Mouse (Mus musculus): Measurements from ENCODE around the gene Agpat2. TPM values are rescaled to one million over a fixed set of nuclear protein-coding genes. Genes with fewer than 3 reads are reported as not detected.
A peak's percentile ranks its signal among the peaks of the same experiment; 100 is the strongest.

Gene Agpat2
- polyA plus RNA-seq, 1 experiment from 2014 or later = 65.7 TPM

DNA sequence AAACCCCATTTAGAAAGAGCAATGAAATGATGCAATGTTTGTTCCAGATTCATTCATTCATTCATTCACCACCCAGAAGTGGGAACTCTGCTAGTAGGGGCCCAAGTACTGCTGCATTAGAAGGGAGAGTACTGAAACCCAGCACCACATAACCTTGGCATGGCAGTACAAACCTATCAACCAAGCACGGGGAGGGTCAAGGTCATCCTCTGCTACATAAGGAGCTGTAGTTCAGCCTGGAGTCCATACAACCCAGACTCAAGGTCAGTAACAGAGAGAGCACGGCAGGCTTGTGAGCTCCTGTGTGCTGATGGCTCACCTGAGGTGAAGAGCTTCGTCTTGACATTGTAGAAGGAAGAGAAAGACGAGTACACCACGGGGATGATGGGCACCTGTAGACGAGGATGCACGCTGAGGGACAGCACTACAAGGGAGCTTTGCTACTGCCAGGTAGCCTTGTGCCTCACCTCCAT lies 9.7 kb downstream of the Agpat2 start:
- H3K27ac ChIP-seq (ENCODE audit: low read length) = peak overlapping the region; percentile 30
- H3K4me1 ChIP-seq (ENCODE audit: control insufficient read depth, low read depth, low read length) = peaks cover 20% of the 10 kb centered on the region
- H3K27me3 ChIP-seq (ENCODE audit: control insufficient read depth, insufficient read depth, low read depth, low read length) = no peaks in the 10 kb centered on the region
- WGBS (ENCODE audit: insufficient replicate concordance) = 67% methylated on average over 7 of the region's 7 CpGs
- ATAC-seq (ENCODE audit: low read depth) = no peak
- no peak overlapping the region for H3K4me3 ChIP-seq (ENCODE audit: low read depth, low read length)
- no peak overlapping the region for H3K9ac ChIP-seq (ENCODE audit: low read depth, low read length)
- H3K36me3 ChIP-seq (ENCODE audit: control insufficient read depth, insufficient read depth) = peaks cover 9% of the 10 kb centered on the region
- H3K4me2 ChIP-seq (ENCODE audit: low read depth, low read length) = no peak overlapping the region
- H3K9me3 ChIP-seq (replicated peaks; ENCODE audit: control insufficient read depth, low read length) = no peaks in the 10 kb centered on the region

DNA sequence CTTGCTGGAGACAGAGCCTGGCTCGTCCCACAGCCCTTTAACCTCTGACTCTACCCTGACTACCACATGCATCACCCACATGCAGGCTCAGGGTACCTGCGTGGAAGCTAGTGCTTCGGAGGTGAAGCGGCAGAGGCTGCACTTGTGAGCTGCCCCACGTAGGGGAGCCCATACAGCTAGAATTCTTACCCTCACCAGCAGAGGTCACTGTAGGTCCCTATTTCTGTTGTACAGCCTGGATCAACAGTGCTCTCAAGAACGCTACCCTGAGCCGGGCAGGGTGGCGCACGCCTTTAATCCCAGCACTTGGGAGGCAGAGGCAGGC lies 10.2 kb downstream of the Agpat2 start:
- peaks cover 9% of the 10 kb centered on the region for H3K36me3 ChIP-seq (ENCODE audit: control insufficient read depth, insufficient read depth)
- no peaks in the 10 kb centered on the region for H3K9me3 ChIP-seq (replicated peaks; ENCODE audit: control insufficient read depth, low read length)
- no peak overlapping the region for H3K4me2 ChIP-seq (ENCODE audit: low read depth, low read length)
- 0 out of 2 replicates have a peak, but pooled peaks have one; percentile 20 for ATAC-seq (ENCODE audit: low read depth)
- 34% methylated on average over 9 of the region's 9 CpGs for WGBS (ENCODE audit: insufficient replicate concordance)
- H3K9ac ChIP-seq (ENCODE audit: low read depth, low read length) = no peak overlapping the region
- H3K27ac ChIP-seq (ENCODE audit: low read length) = no peak overlapping the region
- peaks cover 19% of the 10 kb centered on the region for H3K4me1 ChIP-seq (ENCODE audit: control insufficient read depth, low read depth, low read length)
- H3K4me3 ChIP-seq (ENCODE audit: low read depth, low read length) = no peak overlapping the region
- H3K27me3 ChIP-seq (ENCODE audit: control insufficient read depth, insufficient read depth, low read depth, low read length) = no peaks in the 10 kb centered on the region

DNA sequence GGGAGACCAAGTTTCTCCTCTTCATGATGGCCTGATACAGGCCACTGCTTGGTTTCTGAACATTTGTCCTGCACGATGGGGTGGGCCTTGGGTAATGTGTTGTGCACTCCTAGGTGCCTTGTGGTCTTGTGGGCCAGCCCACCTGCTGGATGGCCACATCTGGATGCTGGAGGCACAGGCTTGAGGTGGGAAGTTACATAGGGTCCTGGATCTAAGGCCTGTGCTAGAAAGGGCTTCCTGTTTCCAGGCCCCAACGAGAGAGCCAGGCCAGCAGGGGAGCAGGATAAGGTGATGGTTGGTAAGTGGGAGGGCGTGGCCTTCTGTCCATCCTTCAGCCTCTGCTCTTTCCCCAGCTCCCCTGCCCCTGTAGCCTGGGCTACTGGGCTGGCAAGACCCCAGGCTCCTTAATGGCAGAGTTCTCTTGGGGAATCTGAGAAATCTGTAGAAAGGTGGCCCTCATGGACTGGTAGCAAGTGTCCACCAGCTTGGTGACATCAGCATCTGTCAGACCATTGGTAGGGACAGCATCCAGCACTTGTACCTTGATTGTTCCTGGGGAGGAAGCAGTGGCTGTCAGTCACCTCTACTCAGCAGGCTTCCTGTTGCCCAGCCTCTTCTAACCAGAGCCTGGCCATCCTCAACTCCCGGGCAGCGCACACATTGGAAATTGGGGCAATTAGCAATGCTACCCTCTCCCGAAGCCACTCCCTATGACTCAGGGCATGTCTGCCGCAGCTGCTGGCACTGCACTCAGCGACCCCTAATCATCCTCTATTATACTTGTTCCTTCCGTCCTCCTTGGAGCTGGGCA lies 10.8 kb downstream of the Agpat2 start:
- H3K9me3 ChIP-seq (replicated peaks; ENCODE audit: control insufficient read depth, low read length) = no peaks in the 10 kb centered on the region
- no peak overlapping the region for H3K4me3 ChIP-seq (ENCODE audit: low read depth, low read length)
- H3K4me1 ChIP-seq (ENCODE audit: control insufficient read depth, low read depth, low read length) = peaks cover 17% of the 10 kb centered on the region
- H3K4me2 ChIP-seq (ENCODE audit: low read depth, low read length) = no peak overlapping the region
- no peak for ATAC-seq (ENCODE audit: low read depth)
- H3K27me3 ChIP-seq (ENCODE audit: control insufficient read depth, insufficient read depth, low read depth, low read length) = no peaks in the 10 kb centered on the region
- peaks cover 9% of the 10 kb centered on the region for H3K36me3 ChIP-seq (ENCODE audit: control insufficient read depth, insufficient read depth)
- WGBS (ENCODE audit: insufficient replicate concordance) = 56% methylated on average over 9 of the region's 9 CpGs
- no peak overlapping the region for H3K9ac ChIP-seq (ENCODE audit: low read depth, low read length)
- H3K27ac ChIP-seq (ENCODE audit: low read length) = no peak overlapping the region

DNA sequence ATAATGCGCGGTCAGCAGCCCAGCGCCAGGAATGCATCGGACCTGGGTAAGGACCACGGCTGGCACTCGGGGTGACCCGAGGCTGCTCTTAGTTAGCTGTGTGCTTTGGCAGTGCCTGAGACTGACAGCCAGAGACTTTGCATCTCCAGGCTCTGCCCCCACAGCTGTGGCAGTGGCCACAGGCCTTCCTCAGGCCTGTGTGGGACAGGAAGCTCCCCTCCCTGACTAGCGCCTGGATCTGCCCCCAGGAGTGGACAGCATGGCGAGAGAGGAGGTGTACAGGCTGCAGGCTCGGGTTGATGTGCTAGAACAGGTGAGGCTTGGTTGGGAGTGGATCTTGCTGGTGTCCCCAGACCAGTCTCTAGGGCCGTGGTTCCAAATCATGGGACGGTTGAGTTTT lies 12.8 kb downstream of the Agpat2 start:
- Histone ChIP-seq H3K4me3 (ENCODE audit: low read depth, low read length) (no peak overlapping the region), H3K9ac (ENCODE audit: low read depth, low read length) (no peak overlapping the region), H3K9me3 (replicated peaks; ENCODE audit: control insufficient read depth, low read length) (no peaks in the 10 kb centered on the region), H3K27ac (ENCODE audit: low read length) (no peak overlapping the region), H3K36me3 (ENCODE audit: control insufficient read depth, insufficient read depth) (peaks cover 9% of the 10 kb centered on the region), H3K4me1 (ENCODE audit: control insufficient read depth, low read depth, low read length) (peaks cover 27% of the 10 kb centered on the region), H3K27me3 (ENCODE audit: control insufficient read depth, insufficient read depth, low read depth, low read length) (no peaks in the 10 kb centered on the region), H3K4me2 (ENCODE audit: low read depth, low read length) (no peak overlapping the region)
- ATAC-seq (ENCODE audit: low read depth) = no peak
- WGBS (ENCODE audit: insufficient replicate concordance) = 66% methylated on average over 12 of the region's 12 CpGs

DNA sequence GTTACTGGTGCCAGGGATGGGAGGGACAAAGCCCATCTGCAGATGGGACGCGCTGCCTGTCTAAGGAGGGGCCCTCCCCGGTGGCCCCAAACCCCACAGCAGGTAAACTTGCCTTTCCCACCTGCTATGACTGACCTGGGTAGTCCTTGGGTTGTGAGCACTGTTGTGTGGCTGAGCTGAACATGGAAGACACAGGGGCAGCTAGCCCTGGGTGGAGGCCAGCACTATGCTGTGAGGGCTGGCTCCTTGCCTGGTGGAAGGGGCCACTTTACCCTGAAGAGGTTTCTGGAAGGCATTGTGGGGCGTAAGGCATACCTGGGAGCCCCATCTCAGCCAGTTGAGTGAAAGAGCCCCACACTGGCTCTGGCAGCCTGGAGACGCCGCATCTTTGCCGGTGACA lies 13.3 kb downstream of the Agpat2 start:
- WGBS (ENCODE audit: insufficient replicate concordance) = 76% methylated on average over 7 of the region's 7 CpGs
- H3K4me3 ChIP-seq (ENCODE audit: low read depth, low read length) = no peak overlapping the region
- no peak overlapping the region for H3K4me2 ChIP-seq (ENCODE audit: low read depth, low read length)
- H3K4me1 ChIP-seq (ENCODE audit: control insufficient read depth, low read depth, low read length) = peaks cover 27% of the 10 kb centered on the region
- no peaks in the 10 kb centered on the region for H3K9me3 ChIP-seq (replicated peaks; ENCODE audit: control insufficient read depth, low read length)
- H3K9ac ChIP-seq (ENCODE audit: low read depth, low read length) = no peak overlapping the region
- no peak overlapping the region for H3K27ac ChIP-seq (ENCODE audit: low read length)
- peaks cover 9% of the 10 kb centered on the region for H3K36me3 ChIP-seq (ENCODE audit: control insufficient read depth, insufficient read depth)
- H3K27me3 ChIP-seq (ENCODE audit: control insufficient read depth, insufficient read depth, low read depth, low read length) = no peaks in the 10 kb centered on the region
- ATAC-seq (ENCODE audit: low read depth) = no peak

DNA sequence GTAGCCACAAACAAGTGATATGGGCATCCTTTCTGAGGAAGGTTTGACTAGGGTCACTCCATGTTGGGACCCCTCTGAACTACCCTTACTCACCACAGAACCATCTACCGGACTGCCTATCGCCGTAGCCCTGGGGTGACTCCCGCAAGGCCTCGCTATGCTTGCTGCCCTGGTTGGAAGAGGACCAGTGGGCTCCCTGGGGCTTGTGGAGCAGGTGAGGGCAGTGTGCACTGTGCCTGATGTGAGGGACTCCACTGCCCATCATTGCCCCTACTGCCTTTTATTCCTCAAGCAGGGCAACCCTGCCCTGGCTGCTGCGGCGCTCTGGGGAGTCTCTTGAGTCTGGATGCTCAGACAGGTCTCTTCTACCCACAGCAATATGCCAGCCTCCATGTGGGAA lies 13.9 kb downstream of the Agpat2 start:
- Histone ChIP-seq H3K36me3 (ENCODE audit: control insufficient read depth, insufficient read depth) (peaks cover 9% of the 10 kb centered on the region), H3K27ac (ENCODE audit: low read length) (no peak overlapping the region), H3K9ac (ENCODE audit: low read depth, low read length) (no peak overlapping the region), H3K27me3 (ENCODE audit: control insufficient read depth, insufficient read depth, low read depth, low read length) (no peaks in the 10 kb centered on the region), H3K9me3 (replicated peaks; ENCODE audit: control insufficient read depth, low read length) (no peaks in the 10 kb centered on the region), H3K4me3 (ENCODE audit: low read depth, low read length) (no peak overlapping the region), H3K4me1 (ENCODE audit: control insufficient read depth, low read depth, low read length) (peaks cover 21% of the 10 kb centered on the region), H3K4me2 (ENCODE audit: low read depth, low read length) (no peak overlapping the region)
- 85% methylated on average over 7 of the region's 7 CpGs for WGBS (ENCODE audit: insufficient replicate concordance)
- ATAC-seq (ENCODE audit: low read depth) = no peak

DNA sequence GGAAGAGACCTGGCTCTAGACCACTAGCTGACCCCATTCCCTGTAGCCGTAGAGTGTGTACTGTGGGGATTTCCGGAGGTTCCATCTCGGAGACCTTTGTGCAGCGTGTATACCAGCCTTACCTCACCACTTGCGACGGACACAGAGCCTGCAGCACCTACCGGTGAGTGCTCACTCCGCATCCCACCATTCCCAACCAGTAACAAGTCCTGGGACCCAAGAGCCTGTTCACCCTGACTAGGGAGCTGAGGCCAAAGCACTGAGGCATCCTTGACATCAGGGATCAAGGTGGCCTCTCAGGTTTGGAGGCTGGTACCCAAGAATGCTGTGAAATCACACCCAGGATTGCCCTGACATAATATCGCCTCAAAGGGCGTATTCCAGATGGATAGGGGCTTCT lies 14.9 kb downstream of the Agpat2 start:
- WGBS (ENCODE audit: insufficient replicate concordance) = 80% methylated on average over 10 of the region's 10 CpGs
- Histone ChIP-seq H3K4me3 (ENCODE audit: low read depth, low read length) (no peak overlapping the region), H3K9me3 (replicated peaks; ENCODE audit: control insufficient read depth, low read length) (no peaks in the 10 kb centered on the region), H3K4me2 (ENCODE audit: low read depth, low read length) (no peak overlapping the region), H3K9ac (ENCODE audit: low read depth, low read length) (no peak overlapping the region), H3K27ac (ENCODE audit: low read length) (no peak overlapping the region), H3K4me1 (ENCODE audit: control insufficient read depth, low read depth, low read length) (peaks cover 15% of the 10 kb centered on the region), H3K27me3 (ENCODE audit: control insufficient read depth, insufficient read depth, low read depth, low read length) (no peaks in the 10 kb centered on the region), H3K36me3 (ENCODE audit: control insufficient read depth, insufficient read depth) (peaks cover 9% of the 10 kb centered on the region)
- ATAC-seq (ENCODE audit: low read depth) = no peak

DNA sequence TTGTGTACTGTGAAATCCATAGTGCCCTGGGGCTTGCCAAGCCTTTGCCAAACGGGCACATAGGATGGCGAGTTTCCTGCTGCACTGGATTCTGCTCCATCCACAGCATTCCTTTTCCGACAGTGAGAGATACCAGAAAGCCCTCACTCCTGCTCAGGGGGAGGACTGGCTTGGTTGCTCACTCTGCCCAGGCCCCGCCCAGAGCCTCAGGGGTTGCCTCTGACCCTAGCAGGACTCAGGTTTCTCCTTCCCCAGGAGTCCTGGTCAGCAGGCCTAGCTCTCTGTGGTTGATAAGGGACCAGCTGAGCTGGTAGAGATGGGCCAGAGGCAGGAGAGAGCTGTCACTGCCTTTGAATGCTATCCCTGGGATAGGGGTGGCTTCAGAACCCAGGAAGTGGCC lies 15.6 kb downstream of the Agpat2 start:
- Histone ChIP-seq H3K4me2 (ENCODE audit: low read depth, low read length) (no peak overlapping the region), H3K9ac (ENCODE audit: low read depth, low read length) (no peak overlapping the region), H3K27me3 (ENCODE audit: control insufficient read depth, insufficient read depth, low read depth, low read length) (no peaks in the 10 kb centered on the region), H3K4me3 (ENCODE audit: low read depth, low read length) (no peak overlapping the region), H3K9me3 (replicated peaks; ENCODE audit: control insufficient read depth, low read length) (no peaks in the 10 kb centered on the region), H3K4me1 (ENCODE audit: control insufficient read depth, low read depth, low read length) (peaks cover 15% of the 10 kb centered on the region), H3K36me3 (ENCODE audit: control insufficient read depth, insufficient read depth) (peaks cover 8% of the 10 kb centered on the region), H3K27ac (ENCODE audit: low read length) (no peak overlapping the region)
- 56% methylated on average over 4 of the region's 4 CpGs for WGBS (ENCODE audit: insufficient replicate concordance)
- no peak for ATAC-seq (ENCODE audit: low read depth)

DNA sequence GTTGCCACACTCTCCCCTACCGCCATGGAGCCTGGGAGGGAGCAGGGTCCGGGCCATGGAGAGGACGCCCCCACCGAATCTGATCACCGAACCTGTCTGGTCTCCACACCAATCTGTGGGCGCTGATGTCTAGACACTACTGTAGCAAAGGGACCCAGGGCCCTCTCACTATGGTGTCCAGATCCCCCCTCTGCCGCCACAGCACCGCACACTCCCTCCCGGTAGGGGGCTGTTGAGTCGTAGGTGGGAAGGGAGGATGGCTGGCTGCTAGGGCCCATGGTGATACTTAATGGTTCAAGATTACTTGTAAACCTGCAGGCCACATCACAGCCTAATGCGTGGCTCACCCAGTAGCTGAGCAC lies 17.2 kb downstream of the Agpat2 start:
- H3K36me3 ChIP-seq (ENCODE audit: control insufficient read depth, insufficient read depth) = no peaks in the 10 kb centered on the region
- no peak overlapping the region for H3K27ac ChIP-seq (ENCODE audit: low read length)
- H3K9me3 ChIP-seq (replicated peaks; ENCODE audit: control insufficient read depth, low read length) = no peaks in the 10 kb centered on the region
- peak overlapping the region; percentile 75 for H3K4me2 ChIP-seq (ENCODE audit: low read depth, low read length)
- ATAC-seq (ENCODE audit: low read depth) = peak; percentile 9
- peaks cover 15% of the 10 kb centered on the region for H3K4me1 ChIP-seq (ENCODE audit: control insufficient read depth, low read depth, low read length)
- WGBS (ENCODE audit: insufficient replicate concordance) = 4% methylated on average over 11 of the region's 11 CpGs
- peak overlapping the region; percentile 65 for H3K4me3 ChIP-seq (ENCODE audit: low read depth, low read length)
- H3K27me3 ChIP-seq (ENCODE audit: control insufficient read depth, insufficient read depth, low read depth, low read length) = no peaks in the 10 kb centered on the region
- peak overlapping the region; percentile 65 for H3K9ac ChIP-seq (ENCODE audit: low read depth, low read length)

Measured in liver, embryonic 16.5 days (tissue).